Mouse (Mus musculus) hindbrain, embryonic 11.5 days (tissue): Measurements from ENCODE around the gene Hoxd3. TPM values are rescaled to one million over a fixed set of nuclear protein-coding genes. Genes with fewer than 3 reads are reported as not detected.
A peak's percentile ranks its signal among the peaks of the same experiment; 100 is the strongest.

Source experiments
- ATAC-seq: fragments of 200-750 bp; cut with Nextera tagmentation; 2 replicates; pipeline ENCODE4 v1.8.0; 2017; ENCODE audit warnings: mild to moderate bottlenecking, moderate TSS enrichment, moderate library complexity; ENCODE audit not compliant: low FRiP score
- DNase-seq: peaks from one replicate; pipeline ENCODE4 v3.0.0-alpha.2; 2015; ENCODE audit warnings: low spot score
- H3K27ac ChIP-seq: fragments of 300-500 bp; sonication (generic); 2 replicates; pipeline ENCODE4 v1.5.1; 2014; ENCODE audit warnings: mild to moderate bottlenecking, low read depth, low read length
- H3K27me3 ChIP-seq: fragments of 300-500 bp; sonication (generic); 2 replicates; pipeline ENCODE4 v1.6.1; 2014; ENCODE audit warnings: mild to moderate bottlenecking, low read length, moderate library complexity, mixed read lengths; ENCODE audit not compliant: control insufficient read depth, insufficient read depth
- H3K36me3 ChIP-seq: fragments of 300-500 bp; sonication (generic); 2 replicates; pipeline ENCODE4 v1.6.1; 2014; ENCODE audit warnings: mild to moderate bottlenecking, low read length, moderate library complexity, mixed read lengths; ENCODE audit not compliant: control insufficient read depth, insufficient read depth
- H3K4me1 ChIP-seq: fragments of 300-500 bp; sonication (generic); replicated peaks from 2 replicates; pipeline ENCODE4 v1.6.1; 2014; ENCODE audit warnings: low read length, mixed read lengths; ENCODE audit not compliant: control insufficient read depth, insufficient read depth
- H3K4me2 ChIP-seq: fragments of 300-500 bp; sonication (generic); replicated peaks from 2 replicates; pipeline ENCODE4 v1.6.1; 2014; ENCODE audit warnings: mild to moderate bottlenecking, low read depth, low read length
- H3K4me3 ChIP-seq: fragments of 300-500 bp; sonication (generic); 2 replicates; pipeline ENCODE4 v1.5.1; 2014; ENCODE audit warnings: low read depth, low read length
- H3K9ac ChIP-seq: fragments of 300-500 bp; sonication (generic); 2 replicates; pipeline ENCODE4 v1.6.1; 2014; ENCODE audit warnings: low read depth, low read length
- H3K9me3 ChIP-seq: fragments of 300-500 bp; sonication (generic); 2 replicates; pipeline ENCODE4 v1.6.1; 2016; ENCODE audit warnings: low read length; ENCODE audit not compliant: control insufficient read depth
- WGBS: fragments of 180-500 bp; shearing (Covaris S2); extraction: QIAGEN DNeasy Blood & Tissue Kit; methylation state at CpG from one replicate; pipeline ENCODE4 v1.1.7; 2014; 5-methylcytosine and 5-hydroxymethylcytosine counted together
- polyA plus RNA-seq: library from polyadenylated mRNA; unstranded; fragments of >200 nt; fragmentation: Nextera tagmentation; extraction: Ambion mirVana; gene quantifications from 2 replicates; pipeline ENCODE4 v1.2.1, GENCODE M21; 2014

Gene Hoxd3
- polyA plus RNA-seq, 1 experiment from 2014 or later: 58.0 TPM

DNA sequence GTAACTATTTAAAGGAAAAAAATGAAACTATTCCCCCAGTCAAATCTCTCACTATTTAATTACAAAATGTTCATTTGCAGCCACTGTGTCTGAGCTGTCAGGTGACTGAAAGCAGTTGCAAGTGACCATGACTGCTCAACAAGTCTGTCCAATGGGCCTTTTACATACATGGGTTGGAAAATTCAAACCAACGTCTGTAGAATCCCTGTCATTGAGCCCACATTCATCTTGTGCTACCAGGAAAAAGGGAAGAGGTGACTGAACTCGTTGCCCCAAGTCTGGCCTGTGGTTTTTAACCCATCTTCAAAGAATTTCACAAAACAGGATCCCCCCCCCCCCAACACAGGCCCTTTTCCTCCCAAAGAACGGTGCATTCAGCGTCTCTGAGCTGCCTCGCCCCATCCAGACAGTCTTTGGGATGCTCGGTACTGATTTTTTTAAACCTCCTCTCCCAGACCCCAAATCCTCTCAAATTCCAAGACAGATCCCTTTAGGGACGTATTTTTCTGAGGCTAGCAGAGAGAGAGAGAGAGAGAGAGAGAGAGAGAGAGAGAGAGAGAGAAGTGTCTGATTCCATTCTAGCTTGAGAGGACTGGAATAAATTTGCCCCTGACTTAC is 15.8 kb upstream of the Hoxd3 start:
- Histone ChIP-seq H3K9me3 (no peaks in the 10 kb centered on the region), H3K4me1 (peaks cover 10% of the 10 kb centered on the region), H3K27me3 (peaks cover 100% of the 10 kb centered on the region), H3K4me2 (no peak overlapping the region), H3K36me3 (no peaks in the 10 kb centered on the region), H3K9ac (no peak overlapping the region), H3K27ac (no peak overlapping the region), H3K4me3 (no peak overlapping the region)
- WGBS: 5% methylated on average over 7 of the region's 7 CpGs
- DNase-seq (no peak), ATAC-seq (no peak)

- Histone ChIP-seq H3K9me3 (no peaks in the 10 kb centered on the region), H3K9ac (no peak overlapping the region), H3K4me3 (no peak overlapping the region), H3K27ac (no peak overlapping the region), H3K27me3 (peaks cover 98% of the 10 kb centered on the region), H3K4me1 (peaks cover 10% of the 10 kb centered on the region), H3K4me2 (no peak overlapping the region), H3K36me3 (no peaks in the 10 kb centered on the region)
- 2% methylated on average over 34 of the region's 34 CpGs for WGBS
- ATAC-seq (no peak), DNase-seq (no peak)
Measured at GRCm38 (mm10) chr2:74696442-74697335, 15.0 kb upstream of the Hoxd3 start.

DNA sequence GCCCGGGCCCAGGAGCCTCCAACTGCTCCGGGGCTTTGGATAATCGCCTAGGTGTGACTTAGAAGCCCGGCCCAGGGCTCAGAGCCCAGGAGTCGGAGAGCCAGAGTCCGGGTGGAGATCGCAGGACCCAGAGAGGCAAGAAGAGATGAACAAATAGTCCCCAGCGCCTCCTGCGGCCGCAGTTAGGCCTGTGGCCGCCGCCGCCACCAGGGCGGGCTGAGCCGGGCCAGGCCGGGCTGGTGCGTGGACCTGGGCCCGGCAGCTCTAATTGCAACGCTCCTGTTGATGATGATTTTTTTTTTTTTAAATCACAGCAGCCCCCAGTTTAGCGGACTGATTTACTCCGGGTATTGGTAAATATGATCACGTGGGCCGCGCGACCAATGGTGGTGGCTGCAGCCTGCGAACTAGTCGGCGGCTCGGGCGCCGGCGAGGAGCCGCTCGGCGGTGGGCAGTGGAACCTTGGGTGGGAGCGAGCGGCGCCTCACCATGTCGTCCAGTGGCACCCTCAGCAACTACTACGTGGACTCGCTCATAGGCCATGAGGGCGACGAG is 14.1 kb upstream of the Hoxd3 start, which contains the start of gene Hoxd9:
Gene Hoxd9 (plus strand): TSS at position 161 of the 555 bp plus-strand sequence.
- Histone ChIP-seq H3K4me3 (peak within 1 kb of the TSS; percentile 30), H3K9ac (no peak within 1 kb of the TSS), H3K4me1 (peaks cover 7% of the 10 kb centered on the region), H3K36me3 (no peaks in the 10 kb centered on the region), H3K9me3 (no peaks in the 10 kb centered on the region), H3K4me2 (peak within 1 kb of the TSS; percentile 39), H3K27me3 (peaks cover 93% of the 10 kb centered on the region), H3K27ac (no peak within 1 kb of the TSS)
- under 1% methylated on average over 41 of the region's 43 CpGs for WGBS
- DNase-seq (no peak), ATAC-seq (peak; percentile 70)

DNA sequence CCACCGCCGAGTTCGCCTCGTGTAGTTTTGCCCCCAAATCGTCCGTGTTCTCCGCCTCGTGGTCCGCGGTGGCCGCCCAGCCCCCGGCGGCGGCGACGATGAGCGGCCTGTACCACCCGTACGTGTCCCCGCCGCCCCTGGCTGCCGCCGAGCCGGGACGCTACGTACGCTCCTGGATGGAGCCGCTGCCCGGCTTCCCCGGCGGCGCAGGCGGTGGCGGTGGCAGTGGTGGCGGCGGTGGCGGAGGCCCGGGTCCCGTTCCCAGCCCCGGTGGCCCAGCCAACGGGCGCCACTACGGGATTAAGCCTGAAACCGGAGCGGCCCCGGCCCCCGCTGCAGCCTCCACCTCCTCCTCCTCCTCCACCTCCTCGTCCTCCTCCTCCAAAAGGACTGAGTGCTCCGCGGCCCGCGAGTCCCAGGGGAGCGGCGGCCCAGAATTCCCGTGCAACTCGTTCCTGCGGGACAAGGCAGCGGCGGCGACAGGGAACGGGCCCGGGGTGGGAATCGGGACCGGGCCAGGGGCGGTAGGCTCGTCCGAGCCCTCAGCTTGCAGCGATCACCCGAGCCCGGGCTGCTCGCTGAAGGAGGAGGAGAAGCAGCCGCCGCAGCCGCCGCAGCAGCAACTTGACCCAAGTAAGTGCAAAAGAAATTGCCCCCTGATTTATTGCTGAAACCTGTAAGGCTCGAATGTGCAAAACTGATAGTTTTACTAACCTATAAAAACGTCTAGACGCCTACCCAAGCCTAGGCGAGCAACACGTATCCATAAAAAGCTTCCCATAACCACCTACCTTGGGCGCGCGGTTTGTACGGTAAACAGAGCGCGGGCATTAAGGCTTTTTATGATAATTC is 13.3 kb upstream of the Hoxd3 start:
- no peak overlapping the region for H3K9ac ChIP-seq
- ATAC-seq (peak; percentile 68), DNase-seq (no peak)
- no peaks in the 10 kb centered on the region for H3K36me3 ChIP-seq
- H3K4me1 ChIP-seq: peaks cover 7% of the 10 kb centered on the region
- no peaks in the 10 kb centered on the region for H3K9me3 ChIP-seq
- H3K4me2 ChIP-seq: peak overlapping the region; percentile 39
- H3K27me3 ChIP-seq: peaks cover 92% of the 10 kb centered on the region
- H3K4me3 ChIP-seq: peak overlapping the region; percentile 30
- under 1% methylated on average over 80 of the region's 86 CpGs for WGBS
- H3K27ac ChIP-seq: no peak overlapping the region

GRCm38 (mm10) chr2:74699053-74699430 is 12.7 kb upstream of the Hoxd3 start:
- DNase-seq (no peak), ATAC-seq (no peak)
- Histone ChIP-seq H3K27me3 (peaks cover 92% of the 10 kb centered on the region), H3K9me3 (no peaks in the 10 kb centered on the region), H3K27ac (no peak overlapping the region), H3K4me3 (no peak overlapping the region), H3K36me3 (no peaks in the 10 kb centered on the region), H3K4me1 (peaks cover 7% of the 10 kb centered on the region), H3K4me2 (no peak overlapping the region), H3K9ac (no peak overlapping the region)
- WGBS: 2% methylated on average over 17 of the region's 17 CpGs

DNA sequence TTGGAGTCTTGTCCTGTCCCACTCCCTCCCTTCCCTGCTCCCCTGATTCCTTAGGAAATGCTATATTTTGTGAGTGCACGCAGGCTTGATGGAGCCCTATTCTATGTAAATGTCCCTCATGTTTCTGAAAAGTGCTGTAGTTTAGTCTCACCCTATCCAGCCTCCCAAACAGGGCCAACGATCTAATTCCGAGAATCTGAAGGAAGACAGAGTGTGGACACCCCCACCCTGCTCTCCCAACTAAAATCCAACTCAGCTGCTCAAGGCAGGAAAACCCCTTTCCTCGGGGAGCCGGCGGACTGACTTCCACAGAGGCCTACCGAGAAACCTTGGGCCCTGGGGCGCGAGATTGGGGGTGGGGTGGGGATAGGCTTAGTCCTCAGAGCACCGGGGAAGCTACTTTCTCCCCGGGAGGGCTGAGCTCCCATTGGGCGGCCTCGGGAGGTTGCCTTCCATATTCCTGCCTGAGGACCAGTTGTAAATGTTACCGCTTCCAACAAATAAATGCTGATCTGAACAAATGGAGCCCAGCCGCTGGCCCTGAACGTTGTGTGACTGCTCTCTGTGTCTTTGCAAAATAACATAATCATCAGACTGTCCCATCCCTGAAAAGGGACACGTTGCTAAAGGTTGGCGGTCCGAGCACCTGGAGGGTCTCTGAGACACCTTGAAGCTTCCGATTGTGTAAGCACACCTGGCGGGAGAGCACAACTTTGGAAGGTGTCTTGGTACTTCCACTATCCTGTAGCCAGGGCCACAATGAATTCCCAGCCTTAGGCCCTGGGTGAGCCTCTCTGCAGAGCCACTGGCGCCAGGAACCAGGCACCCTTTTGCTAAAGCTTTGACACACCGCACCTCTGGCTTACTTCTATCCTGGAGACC is 11.8 kb upstream of the Hoxd3 start:
- H3K4me2 ChIP-seq: no peak overlapping the region
- no peak overlapping the region for H3K9ac ChIP-seq
- H3K36me3 ChIP-seq: no peaks in the 10 kb centered on the region
- no peaks in the 10 kb centered on the region for H3K9me3 ChIP-seq
- 2% methylated on average over 23 of the region's 23 CpGs for WGBS
- DNase-seq: no peak
- H3K4me1 ChIP-seq: peaks cover 7% of the 10 kb centered on the region
- no peak for ATAC-seq
- no peak overlapping the region for H3K27ac ChIP-seq
- H3K4me3 ChIP-seq: no peak overlapping the region
- H3K27me3 ChIP-seq: peaks cover 92% of the 10 kb centered on the region

DNA sequence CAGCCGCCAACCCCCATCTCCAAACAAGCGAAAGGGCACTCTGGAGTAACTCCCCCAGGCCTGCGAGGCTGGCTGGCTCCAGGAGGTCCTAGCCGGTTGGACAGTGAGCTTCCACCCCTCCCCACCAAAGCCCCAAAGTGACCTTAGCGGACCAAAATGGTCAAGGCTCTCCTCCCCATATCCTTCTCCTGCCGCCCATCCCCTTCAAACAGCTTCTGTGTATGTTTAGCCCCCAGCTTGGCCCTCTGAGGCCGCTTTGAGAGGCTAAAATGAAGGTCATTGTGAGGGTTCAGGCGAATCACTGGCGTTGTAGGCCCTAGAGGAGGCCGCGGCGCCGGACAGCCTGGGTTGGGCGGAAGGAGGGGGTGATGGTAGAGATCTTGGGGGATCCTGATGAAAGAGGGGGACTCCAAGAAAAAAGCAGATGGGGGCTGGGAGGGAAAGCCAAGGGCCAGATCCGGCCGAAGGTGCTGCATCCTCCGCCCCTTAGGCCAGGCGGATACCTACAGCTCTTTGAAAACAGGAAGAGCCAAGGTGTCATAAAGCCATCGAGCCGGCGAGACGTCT is 11.1 kb upstream of the Hoxd3 start:
- DNase-seq (no peak), ATAC-seq (no peak)

More for the DNA sequence above, 11.1 kb upstream of the Hoxd3 start:
- H3K4me3 ChIP-seq: no peak overlapping the region
- H3K4me2 ChIP-seq: no peak overlapping the region
- WGBS: 2% methylated on average over 22 of the region's 22 CpGs
- no peak overlapping the region for H3K27ac ChIP-seq
- peaks cover 92% of the 10 kb centered on the region for H3K27me3 ChIP-seq
- no peaks in the 10 kb centered on the region for H3K9me3 ChIP-seq
- H3K36me3 ChIP-seq: no peaks in the 10 kb centered on the region
- peaks cover 10% of the 10 kb centered on the region for H3K4me1 ChIP-seq
- H3K9ac ChIP-seq: no peak overlapping the region
